Mouse (Mus musculus) NIH3T3 (cell line): ENCODE data around the gene Zfp791.
"Not testable (repeated sequence)": the region's sequence is repeated elsewhere in the genome, so short reads cannot be mapped to it uniquely, and the experiment has no call there.

Source experiments
- DNase-seq: peaks from one replicate; pipeline ENCODE4 v3.0.0-alpha.2; 2012; ENCODE audit warnings: low read depth

Gene Zfp791

GRCm38 (mm10) chr8:85083108-85083813 lies 39.6 kb downstream of the Zfp791 start, which contains the start of gene Man2b1:
Gene Man2b1 (plus strand): TSS chr8:85083270.
- DNase-seq, result peak; percentile 91

DNA sequence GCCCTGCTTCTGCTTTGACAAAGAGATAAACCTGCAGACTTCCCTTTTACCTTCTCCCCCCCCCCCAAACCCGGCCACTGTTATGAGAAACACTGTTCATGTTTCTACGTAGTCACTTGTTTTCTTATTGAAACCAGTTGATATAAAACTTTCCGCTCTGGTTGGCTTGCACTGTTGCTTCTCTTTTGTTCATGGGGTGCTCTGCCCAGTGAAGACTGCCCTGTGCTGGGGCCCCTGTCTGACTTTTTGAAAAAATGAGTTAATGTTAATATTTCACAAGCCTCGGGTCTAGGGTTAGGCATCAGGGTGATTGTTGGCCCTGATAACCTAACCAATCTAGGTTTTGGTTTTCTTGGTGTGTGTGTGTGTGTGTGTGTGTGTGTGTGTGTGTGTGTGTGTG lies 40.7 kb downstream of the Zfp791 start:
- not testable (repeated sequence) for DNase-seq

GRCm38 (mm10) chr8:85081216-85081555 lies 41.7 kb downstream of the Zfp791 start, which contains the start of gene Wdr83:
Gene Wdr83 (minus strand): TSS chr8:85081306.
- peak; percentile 41 for DNase-seq

- DNase-seq, result peak; percentile 81
Measured at GRCm38 (mm10) chr8:85080532-85081215, 42.2 kb downstream of the Zfp791 start, which contains the start of gene Wdr83os. Gene Wdr83os (plus strand): TSS chr8:85080740.

DNA sequence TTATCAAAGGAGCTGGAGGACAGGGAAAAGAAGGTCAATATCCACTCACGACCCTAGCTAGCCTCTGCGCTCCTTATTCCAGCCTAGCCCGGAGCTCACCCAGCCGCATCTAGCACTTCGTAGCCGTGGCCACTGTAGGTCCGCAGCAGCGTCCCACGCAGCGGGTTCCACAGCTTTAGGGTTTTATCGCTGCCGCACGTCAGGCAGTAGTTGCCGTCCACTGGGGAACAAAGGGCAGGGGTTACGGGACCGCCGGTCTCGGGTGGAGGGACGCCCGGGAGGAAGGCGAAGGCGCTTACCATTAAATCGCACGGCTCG lies 42.7 kb downstream of the Zfp791 start:
- DNase-seq, result no peak

DNA sequence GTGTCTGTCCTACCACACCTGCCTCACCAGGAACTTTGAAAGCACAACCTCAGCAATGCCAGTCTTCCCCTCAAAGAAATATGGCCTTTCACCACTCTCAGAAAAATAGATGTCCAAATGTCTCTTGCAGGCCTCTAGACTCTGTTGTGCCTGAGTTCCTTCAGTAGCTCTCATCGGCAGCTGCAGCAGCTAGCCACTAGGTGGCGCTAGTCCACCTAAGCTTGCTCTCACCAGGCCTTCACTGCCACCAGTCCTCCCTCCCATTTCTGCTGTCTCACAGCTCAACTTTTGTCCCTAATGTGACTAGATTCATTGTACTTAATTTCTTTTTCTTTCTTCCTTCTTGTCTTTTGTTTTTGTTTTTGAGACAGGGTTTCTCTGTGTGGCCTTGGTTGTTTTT lies 45.9 kb downstream of the Zfp791 start:
- DNase-seq, result peak; percentile 93

- peak; percentile 74 for DNase-seq
Measured at GRCm38 (mm10) chr8:85076001-85076400, 46.9 kb downstream of the Zfp791 start.

DNA sequence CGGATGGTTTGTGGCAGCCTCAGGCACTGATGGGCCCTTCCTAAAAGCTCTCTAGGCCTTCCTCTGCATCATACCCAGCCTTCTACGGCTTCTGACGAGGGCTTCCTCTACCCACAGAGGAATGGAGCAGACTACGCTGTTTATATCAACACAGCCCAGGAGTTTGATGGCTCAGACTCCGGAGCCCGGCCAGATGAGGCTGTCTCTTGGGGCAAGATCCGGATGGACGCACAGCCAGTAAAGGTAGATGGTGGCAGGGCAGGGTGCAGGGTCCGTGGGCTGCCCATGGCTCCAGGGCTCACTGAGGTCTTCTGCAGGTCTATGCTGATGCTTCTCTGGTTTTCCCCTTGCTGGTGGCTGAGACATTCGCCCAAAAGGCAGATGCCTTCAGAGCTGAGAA lies 48.3 kb downstream of the Zfp791 start:
- DNase-seq, result no peak

DNA sequence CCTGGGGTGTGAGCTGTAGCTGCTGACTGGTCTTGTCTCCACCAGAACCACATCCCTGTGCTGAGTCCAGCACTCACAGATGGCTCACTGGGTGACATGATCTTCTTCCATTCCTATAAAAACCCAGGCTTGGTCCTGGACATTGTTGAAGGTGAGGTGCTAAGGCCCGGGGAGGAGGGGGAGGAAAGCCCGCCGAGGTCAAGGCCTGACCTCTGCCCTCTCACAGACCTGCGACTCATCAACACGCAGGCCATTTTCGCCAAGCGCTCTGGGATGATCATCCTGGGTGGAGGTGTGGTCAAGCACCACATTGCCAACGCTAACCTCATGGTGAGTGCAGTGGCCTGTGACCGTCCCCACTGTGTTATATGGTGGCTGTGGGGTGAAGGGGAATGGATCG lies 48.7 kb downstream of the Zfp791 start:
- DNase-seq, result no peak

GRCm38 (mm10) chr8:85073041-85073612 lies 49.8 kb downstream of the Zfp791 start:
- no peak for DNase-seq

GRCm38 (mm10) chr8:85072364-85072929 lies 50.4 kb downstream of the Zfp791 start:
- DNase-seq, result peak; percentile 63

DNA sequence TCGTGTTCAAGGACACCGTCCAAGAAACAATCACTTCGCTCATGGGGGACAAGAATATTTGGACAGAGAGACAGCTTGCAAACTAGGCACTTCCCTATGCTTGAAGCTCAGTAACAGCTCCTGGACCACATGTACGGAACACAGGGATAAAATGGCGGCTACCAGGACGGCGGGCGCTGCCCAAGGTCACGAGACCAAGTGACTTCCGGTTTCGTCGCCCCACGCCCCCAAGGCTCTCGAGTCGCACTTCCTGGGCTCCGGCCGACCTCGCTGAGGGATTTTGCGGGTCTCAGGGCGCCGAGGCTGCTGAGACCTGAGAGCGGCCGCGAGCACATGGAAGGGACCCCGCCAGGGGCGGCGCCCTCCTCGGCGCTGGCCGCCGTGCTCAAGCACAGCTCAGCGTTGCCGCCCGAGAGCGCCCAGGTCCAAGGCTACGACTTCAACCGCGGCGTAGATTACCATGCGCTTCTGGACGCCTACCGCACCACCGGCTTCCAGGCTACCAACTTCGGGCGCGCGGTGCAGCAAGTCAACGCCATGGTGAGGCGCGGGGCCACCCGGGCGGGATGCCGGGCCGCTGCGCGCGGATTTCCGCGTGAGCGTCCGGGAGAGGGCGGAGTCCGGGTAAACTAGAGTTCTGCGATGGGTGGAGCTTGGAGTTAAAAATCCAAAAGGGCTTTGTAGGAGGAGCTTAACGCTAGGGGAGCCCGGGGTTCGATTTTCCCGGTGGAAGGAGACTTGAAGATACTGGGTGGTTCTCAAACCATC lies 51.2 kb downstream of the Zfp791 start, which contains the start of gene Dhps:
Gene Dhps (plus strand): TSS at position 244 of the 768 bp plus-strand sequence.
- DNase-seq, result peak; percentile 95

GRCm38 (mm10) chr8:85071041-85071440 lies 51.9 kb downstream of the Zfp791 start:
- DNase-seq, result peak; percentile 62

DNA sequence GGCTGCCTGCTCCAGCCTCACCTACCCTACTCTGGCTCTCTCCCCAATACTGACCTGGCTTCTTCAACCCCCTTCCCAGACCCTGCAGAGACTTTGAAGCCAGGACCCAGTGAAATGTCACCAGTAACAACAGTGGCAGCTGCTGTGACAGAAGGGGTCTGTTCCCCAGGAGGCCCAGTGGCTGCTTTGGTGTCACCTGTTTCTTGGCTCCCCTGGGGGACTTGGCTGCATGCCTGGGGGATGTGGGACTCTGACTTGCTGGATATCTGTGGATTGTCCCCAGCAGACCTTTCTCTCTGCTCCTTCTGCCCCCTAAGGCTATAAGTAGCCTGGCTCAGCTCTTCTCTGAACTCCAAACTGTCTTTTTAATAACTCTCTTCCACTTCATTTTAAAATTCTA lies 54.9 kb downstream of the Zfp791 start, which contains the start of gene Gm5741:
Gene Gm5741 (minus strand): TSS at position 1 of the 400 bp plus-strand sequence.
- DNase-seq, result no peak

GRCm38 (mm10) chr8:85067155-85067554 lies 55.7 kb downstream of the Zfp791 start:
- DNase-seq, result no peak

DNA sequence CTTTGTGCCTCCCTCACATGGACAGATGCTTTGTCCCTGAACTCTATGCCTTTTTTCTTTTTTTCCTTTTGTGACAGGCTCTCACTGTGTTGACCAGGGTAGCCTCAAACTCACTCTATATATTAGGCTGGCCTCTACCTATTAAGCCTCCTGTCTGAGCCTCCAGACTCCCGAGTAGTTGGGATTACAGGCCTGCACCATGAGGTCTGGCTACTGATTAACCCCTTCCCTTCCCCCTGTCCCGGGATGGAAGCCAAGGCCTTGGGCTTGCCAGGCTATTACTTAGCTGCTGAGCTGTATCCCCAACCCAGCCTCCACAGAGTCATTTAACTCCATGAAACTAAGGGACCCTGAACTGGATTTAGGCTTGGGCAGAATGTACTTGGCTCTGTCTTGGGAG lies 57.7 kb downstream of the Zfp791 start:
- DNase-seq, result peak; percentile 28

DNA sequence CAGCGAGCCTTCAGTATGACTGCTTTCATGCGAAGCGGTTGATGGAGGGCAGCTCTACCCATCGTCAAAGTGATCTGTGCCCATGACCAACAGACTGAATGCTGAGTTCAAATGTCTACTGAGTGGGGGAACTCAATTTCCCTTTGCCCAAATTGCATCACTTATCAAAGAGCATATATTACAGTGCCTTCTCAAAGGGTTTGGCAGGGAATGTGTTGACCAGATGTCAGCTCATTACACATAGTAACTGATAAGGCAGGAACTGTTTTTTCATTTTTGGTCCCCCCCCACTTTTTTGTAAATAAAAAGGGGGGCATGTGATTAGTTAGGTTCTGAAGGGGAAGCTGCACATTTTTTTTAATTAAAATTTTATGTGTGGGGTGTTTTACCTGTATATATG lies 60.3 kb downstream of the Zfp791 start:
- no peak for DNase-seq

DNA sequence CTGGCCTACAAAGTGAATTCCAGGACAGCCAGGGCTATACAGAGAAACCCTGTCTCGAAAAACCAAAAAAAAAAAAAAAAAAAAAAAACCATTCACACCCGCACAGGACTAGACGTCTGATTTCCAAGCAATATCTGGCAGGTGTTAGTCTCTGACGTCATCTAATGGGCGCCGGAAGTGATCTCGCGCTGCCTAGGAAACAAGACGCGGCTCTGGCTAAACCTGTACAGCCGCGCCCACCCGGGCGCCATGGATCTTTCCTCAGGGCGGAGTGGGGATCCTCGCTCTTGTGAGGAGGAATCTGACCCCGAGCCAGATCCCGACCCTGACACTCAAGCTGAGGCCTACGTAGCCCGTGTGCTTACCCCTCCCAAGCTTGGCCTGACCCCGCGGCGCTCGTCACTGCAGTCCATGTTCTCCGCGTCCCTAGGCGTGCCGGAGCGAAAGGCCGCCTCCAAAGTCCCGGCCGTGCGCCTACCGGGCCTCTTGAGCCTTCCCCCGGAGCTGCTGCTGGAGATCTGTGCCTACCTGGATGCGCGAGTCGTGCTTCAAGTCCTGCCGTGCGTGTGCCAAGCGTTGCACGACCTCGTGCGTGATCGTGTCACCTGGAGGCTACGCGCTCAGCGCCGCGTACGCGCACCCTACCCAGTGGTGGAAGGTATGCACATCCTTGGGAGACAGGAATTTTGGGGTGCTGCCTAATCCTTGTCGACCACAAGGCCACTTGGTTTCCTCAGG lies 62.8 kb downstream of the Zfp791 start, which contains the start of gene Fbxw9:
Gene Fbxw9 (plus strand): TSS at position 177 of the 738 bp plus-strand sequence.
- DNase-seq, result peak; percentile 94
